Mouse (Mus musculus) neural tube, embryonic 11.5 days (tissue): ENCODE data around the gene Atf6b. TPM values are rescaled to one million over a fixed set of nuclear protein-coding genes. Genes with fewer than 3 reads are reported as not detected.

Source experiments
- ATAC-seq: fragments of 200-750 bp; cut with Nextera tagmentation; 2 replicates; pipeline ENCODE4 v1.8.0; 2017; ENCODE audit warnings: moderate number of reproducible peaks, mild to moderate bottlenecking, moderate TSS enrichment, moderate library complexity; ENCODE audit not compliant: insufficient read depth, low FRiP score, low TSS enrichment
- DNase-seq: peaks from one replicate; pipeline ENCODE4 v3.0.0-alpha.2; 2015; ENCODE audit warnings: low spot score
- H3K27ac ChIP-seq: fragments of 300-500 bp; sonication (generic); 2 replicates; pipeline ENCODE4 v1.5.1; 2014; ENCODE audit warnings: low read depth, mild to moderate bottlenecking, low read length
- H3K27me3 ChIP-seq: fragments of 300-500 bp; sonication (generic); 2 replicates; pipeline ENCODE4 v1.6.1; 2014; ENCODE audit warnings: mild to moderate bottlenecking, low read length, mixed read lengths; ENCODE audit not compliant: control insufficient read depth, insufficient read depth
- H3K36me3 ChIP-seq: fragments of 300-500 bp; sonication (generic); 2 replicates; pipeline ENCODE4 v1.6.1; 2014; ENCODE audit warnings: mild to moderate bottlenecking, low read length, moderate library complexity, mixed read lengths; ENCODE audit not compliant: control insufficient read depth, insufficient read depth
- H3K4me1 ChIP-seq: fragments of 300-500 bp; sonication (generic); 2 replicates; pipeline ENCODE4 v1.6.1; 2014; ENCODE audit warnings: low read length, mixed read lengths; ENCODE audit not compliant: control insufficient read depth, insufficient read depth
- H3K4me2 ChIP-seq: fragments of 300-500 bp; sonication (generic); 2 replicates; pipeline ENCODE4 v1.6.1; 2014; ENCODE audit warnings: low read depth, mild to moderate bottlenecking, moderate library complexity
- H3K4me3 ChIP-seq: fragments of 300-500 bp; sonication (generic); 2 replicates; pipeline ENCODE4 v1.5.1; 2014; ENCODE audit warnings: low read depth, low read length
- H3K9ac ChIP-seq: fragments of 300-500 bp; sonication (generic); 2 replicates; pipeline ENCODE4 v1.6.1; 2014; ENCODE audit warnings: mild to moderate bottlenecking, low read length
- H3K9me3 ChIP-seq: fragments of 300-500 bp; sonication (generic); 2 replicates; pipeline ENCODE4 v1.6.1; 2016; ENCODE audit warnings: low read length; ENCODE audit not compliant: control insufficient read depth
- WGBS: fragments of 180-500 bp; shearing (Covaris S2); extraction: QIAGEN DNeasy Blood & Tissue Kit; methylation state at CpG from one replicate; pipeline ENCODE4 v1.1.7; 2014; 5-methylcytosine and 5-hydroxymethylcytosine counted together
- polyA plus RNA-seq: library from polyadenylated mRNA; unstranded; fragments of >200 nt; fragmentation: Nextera tagmentation; extraction: Ambion mirVana; gene quantifications from 2 replicates; pipeline ENCODE4 v1.2.1, GENCODE M21; 2014

Gene Atf6b
- polyA plus RNA-seq, 1 experiment from 2014 or later = 88.4 TPM

GRCm38 (mm10) chr17:34650781-34651180 is 3.8 kb downstream of the Atf6b start:
- ATAC-seq (no peak), DNase-seq (no peak)
- WGBS = 90% methylated on average over 14 of the region's 14 CpGs
- Histone ChIP-seq H3K36me3 (peaks cover 20% of the 10 kb centered on the region), H3K4me2 (no peak overlapping the region), H3K27ac (no peak overlapping the region), H3K9me3 (no peaks in the 10 kb centered on the region), H3K27me3 (no peaks in the 10 kb centered on the region), H3K4me1 (peaks cover 11% of the 10 kb centered on the region; the same call in 1 of the 2 replicates), H3K4me3 (no peak overlapping the region), H3K9ac (no peak overlapping the region)

DNA sequence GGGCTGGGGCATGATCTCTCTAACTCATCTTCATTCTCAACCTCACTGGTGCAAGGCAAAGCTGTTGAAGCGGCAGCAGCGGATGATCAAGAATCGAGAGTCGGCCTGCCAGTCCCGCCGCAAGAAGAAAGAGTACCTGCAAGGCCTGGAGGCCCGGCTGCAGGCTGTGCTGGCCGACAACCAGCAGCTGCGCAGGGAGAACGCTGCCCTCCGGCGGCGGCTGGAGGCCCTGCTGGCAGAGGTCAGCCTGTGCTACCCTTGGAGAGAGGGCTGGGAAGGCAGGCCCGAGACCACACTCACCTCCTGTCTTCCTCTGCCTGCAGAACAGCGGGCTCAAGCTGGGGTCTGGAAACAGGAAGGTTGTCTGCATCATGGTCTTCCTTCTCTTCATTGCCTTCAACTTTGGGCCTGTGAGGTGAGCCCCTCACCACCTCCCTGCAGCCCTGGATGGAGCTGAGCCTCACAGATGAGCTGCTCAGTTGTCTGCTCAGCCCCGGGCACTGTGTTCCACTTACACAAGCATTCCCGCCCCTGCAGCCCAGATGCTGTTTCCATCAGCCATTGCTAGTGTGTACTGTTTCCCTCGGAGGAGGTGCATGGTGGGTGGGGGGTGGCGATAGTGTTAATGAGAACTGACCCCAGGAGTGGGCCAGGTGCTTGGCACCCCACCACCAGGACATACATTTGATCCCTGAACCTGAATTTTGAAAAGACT is 4.7 kb downstream of the Atf6b start:
- H3K27ac ChIP-seq = no peak overlapping the region
- H3K9ac ChIP-seq = no peak overlapping the region
- H3K4me1 ChIP-seq = peaks cover 11% of the 10 kb centered on the region; the same call in 1 of the 2 replicates
- ATAC-seq (no peak), DNase-seq (peak; percentile 54)
- no peaks in the 10 kb centered on the region for H3K9me3 ChIP-seq
- 49% methylated on average over 19 of the region's 19 CpGs for WGBS
- no peak overlapping the region for H3K4me2 ChIP-seq
- H3K4me3 ChIP-seq = no peak overlapping the region
- peaks cover 20% of the 10 kb centered on the region for H3K36me3 ChIP-seq
- no peaks in the 10 kb centered on the region for H3K27me3 ChIP-seq

- Histone ChIP-seq H3K27ac (no peak overlapping the region), H3K27me3 (no peaks in the 10 kb centered on the region), H3K4me1 (peaks cover 10% of the 10 kb centered on the region; the same call in 1 of the 2 replicates), H3K4me3 (no peak overlapping the region), H3K36me3 (peaks cover 20% of the 10 kb centered on the region), H3K9ac (no peak overlapping the region), H3K9me3 (no peaks in the 10 kb centered on the region), H3K4me2 (no peak overlapping the region)
- WGBS = 92% methylated on average over 10 of the region's 10 CpGs
- DNase-seq = no peak
- no peak for ATAC-seq
These were observed 5.6 kb downstream of the Atf6b start for GRCm38 (mm10) chr17:34652546-34652945.

GRCm38 (mm10) chr17:34652985-34653384 is 6.0 kb downstream of the Atf6b start:
- WGBS = 95% methylated on average over 8 of the region's 8 CpGs

GRCm38 (mm10) chr17:34653746-34654285 is 6.9 kb downstream of the Atf6b start:
- H3K27me3 ChIP-seq = no peaks in the 10 kb centered on the region
- H3K9me3 ChIP-seq = no peaks in the 10 kb centered on the region
- H3K4me2 ChIP-seq = no peak overlapping the region
- no peaks in the 10 kb centered on the region for H3K4me1 ChIP-seq
- DNase-seq = peak; percentile 63
- no peak overlapping the region for H3K27ac ChIP-seq
- 68% methylated on average over 9 of the region's 9 CpGs for WGBS
- ATAC-seq = no peak
- no peak overlapping the region for H3K4me3 ChIP-seq
- H3K9ac ChIP-seq = no peak overlapping the region
- H3K36me3 ChIP-seq = peaks cover 20% of the 10 kb centered on the region

More at GRCm38 (mm10) chr17:34652985-34653384, 6.0 kb downstream of the Atf6b start:
- Histone ChIP-seq H3K4me1 (peaks cover 6% of the 10 kb centered on the region; the same call in 1 of the 2 replicates), H3K27me3 (no peaks in the 10 kb centered on the region), H3K4me2 (no peak overlapping the region), H3K9me3 (no peaks in the 10 kb centered on the region), H3K27ac (no peak overlapping the region), H3K36me3 (peaks cover 20% of the 10 kb centered on the region), H3K4me3 (no peak overlapping the region), H3K9ac (no peak overlapping the region)
- ATAC-seq = no peak
- no peak for DNase-seq

GRCm38 (mm10) chr17:34654392-34654791 is 7.4 kb downstream of the Atf6b start:
- Histone ChIP-seq H3K9me3 (no peaks in the 10 kb centered on the region), H3K36me3 (peaks cover 20% of the 10 kb centered on the region), H3K27ac (no peak overlapping the region), H3K4me3 (no peak overlapping the region), H3K27me3 (0 out of 2 replicates have a peak, but pooled peaks cover 2% of the 10 kb centered on the region), H3K9ac (no peak overlapping the region), H3K4me2 (no peak overlapping the region), H3K4me1 (no peaks in the 10 kb centered on the region)
- DNase-seq (no peak), ATAC-seq (no peak)
- 93% methylated on average over 13 of the region's 13 CpGs for WGBS

- no peak for DNase-seq
- Histone ChIP-seq H3K36me3 (peaks cover 20% of the 10 kb centered on the region), H3K9me3 (no peaks in the 10 kb centered on the region), H3K4me3 (no peak overlapping the region), H3K4me1 (no peaks in the 10 kb centered on the region), H3K4me2 (no peak overlapping the region), H3K9ac (no peak overlapping the region), H3K27me3 (peaks cover 3% of the 10 kb centered on the region; the same call in 1 of the 2 replicates), H3K27ac (no peak overlapping the region)
- 82% methylated on average over 7 of the region's 7 CpGs for WGBS
- ATAC-seq = peak; percentile 31; the same call in 1 of the 2 replicates
These were observed 8.2 kb downstream of the Atf6b start for GRCm38 (mm10) chr17:34655160-34655559.

DNA sequence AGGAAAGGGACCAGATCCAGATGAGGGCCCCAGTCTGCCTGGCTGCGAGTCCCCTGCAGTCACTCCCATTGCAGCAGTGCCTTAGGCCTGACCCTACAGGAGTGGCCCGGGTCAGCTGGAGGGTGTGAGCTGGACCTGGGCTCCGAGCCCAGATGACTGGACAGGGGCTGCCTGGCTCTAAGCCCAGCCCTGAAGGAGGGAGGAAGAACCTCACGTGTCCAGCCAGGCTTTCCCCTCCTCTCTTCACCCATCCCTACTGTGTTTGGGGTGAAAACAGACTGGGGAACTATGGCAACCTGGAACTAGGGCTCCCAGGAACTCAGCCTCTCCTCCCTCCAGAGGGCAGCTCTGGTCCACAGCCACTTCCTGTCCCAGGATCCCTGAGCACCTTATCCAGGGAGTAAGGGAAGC is 8.6 kb downstream of the Atf6b start:
- ATAC-seq = no peak
- H3K27ac ChIP-seq = no peak overlapping the region
- no peak for DNase-seq

GRCm38 (mm10) chr17:34656666-34657065 is 9.7 kb downstream of the Atf6b start:
- no peaks in the 10 kb centered on the region for H3K4me1 ChIP-seq
- WGBS = 53% methylated on average over 8 of the region's 8 CpGs
- H3K27ac ChIP-seq = no peak overlapping the region
- no peak for DNase-seq
- H3K9me3 ChIP-seq = no peaks in the 10 kb centered on the region
- ATAC-seq = no peak
- H3K36me3 ChIP-seq = peaks cover 15% of the 10 kb centered on the region
- H3K9ac ChIP-seq = no peak overlapping the region
- H3K4me3 ChIP-seq = no peak overlapping the region
- peaks cover 11% of the 10 kb centered on the region for H3K27me3 ChIP-seq
- H3K4me2 ChIP-seq = no peak overlapping the region

More for the DNA sequence above, 8.6 kb downstream of the Atf6b start:
- WGBS = 69% methylated on average over 4 of the region's 4 CpGs
- Histone ChIP-seq H3K9ac (no peak overlapping the region), H3K36me3 (peaks cover 17% of the 10 kb centered on the region), H3K27me3 (peaks cover 7% of the 10 kb centered on the region), H3K9me3 (no peaks in the 10 kb centered on the region), H3K4me1 (no peaks in the 10 kb centered on the region), H3K4me2 (no peak overlapping the region), H3K4me3 (no peak overlapping the region)
